Mouse (Mus musculus) 3T3-L1 (cell line): ENCODE measurements around the gene Ccdc159.

Experiments used
- DNase-seq: peaks from one replicate; pipeline ENCODE4 v3.0.0-alpha.2; 2015; ENCODE audit warnings: low read depth, low spot score

The Ccdc159 gene

DNA sequence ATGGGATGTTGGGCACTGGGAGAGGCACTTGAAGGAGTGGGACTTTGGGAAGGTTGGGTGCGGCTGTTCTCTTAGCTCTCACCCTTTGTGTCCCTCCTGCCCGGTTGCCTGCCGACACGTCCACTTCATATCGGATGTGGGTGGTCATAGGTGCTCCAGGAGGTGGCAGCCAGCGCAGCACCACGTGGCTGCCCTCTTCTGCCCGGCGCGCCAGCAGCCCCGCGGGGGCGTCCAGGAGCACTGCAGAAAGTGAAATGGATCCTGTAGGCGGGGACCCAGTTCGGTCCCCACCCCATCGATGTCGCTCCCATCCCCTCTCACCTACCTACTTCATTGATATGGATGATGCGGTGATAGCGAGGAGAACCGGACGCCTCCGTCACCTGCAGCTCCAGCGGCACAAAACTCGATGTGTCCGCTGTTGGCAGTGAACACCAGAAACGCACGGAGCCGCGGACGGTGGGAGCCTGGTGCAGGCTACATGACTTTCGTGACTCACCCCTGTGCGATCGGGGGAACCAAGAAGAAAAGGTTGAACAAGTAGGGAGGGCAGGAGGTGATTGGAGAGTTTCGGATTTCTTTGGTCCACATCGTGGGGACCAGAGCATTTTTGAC is 34.2 kb downstream of the Ccdc159 start:
- no peak for DNase-seq

DNA sequence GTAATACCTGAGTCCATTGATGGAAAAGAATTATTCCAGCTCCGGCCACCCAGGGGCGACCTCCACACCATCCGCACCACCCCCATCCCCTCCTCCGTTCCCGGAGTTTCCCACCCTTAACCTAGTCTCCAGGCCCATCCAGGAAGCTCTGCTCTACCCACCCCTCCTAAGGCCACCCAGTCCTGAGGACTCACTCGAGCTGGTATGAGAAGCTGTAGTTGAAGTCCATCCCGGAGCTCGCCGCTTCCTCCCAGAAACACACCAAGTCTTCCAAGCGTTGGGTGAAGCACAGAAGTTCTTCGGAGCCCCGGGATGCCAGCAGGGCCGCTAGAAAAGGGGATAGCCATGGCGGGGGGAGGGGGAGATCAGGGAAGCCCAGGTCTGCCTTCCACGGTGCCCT is 34.7 kb downstream of the Ccdc159 start:
- DNase-seq = no peak

DNA sequence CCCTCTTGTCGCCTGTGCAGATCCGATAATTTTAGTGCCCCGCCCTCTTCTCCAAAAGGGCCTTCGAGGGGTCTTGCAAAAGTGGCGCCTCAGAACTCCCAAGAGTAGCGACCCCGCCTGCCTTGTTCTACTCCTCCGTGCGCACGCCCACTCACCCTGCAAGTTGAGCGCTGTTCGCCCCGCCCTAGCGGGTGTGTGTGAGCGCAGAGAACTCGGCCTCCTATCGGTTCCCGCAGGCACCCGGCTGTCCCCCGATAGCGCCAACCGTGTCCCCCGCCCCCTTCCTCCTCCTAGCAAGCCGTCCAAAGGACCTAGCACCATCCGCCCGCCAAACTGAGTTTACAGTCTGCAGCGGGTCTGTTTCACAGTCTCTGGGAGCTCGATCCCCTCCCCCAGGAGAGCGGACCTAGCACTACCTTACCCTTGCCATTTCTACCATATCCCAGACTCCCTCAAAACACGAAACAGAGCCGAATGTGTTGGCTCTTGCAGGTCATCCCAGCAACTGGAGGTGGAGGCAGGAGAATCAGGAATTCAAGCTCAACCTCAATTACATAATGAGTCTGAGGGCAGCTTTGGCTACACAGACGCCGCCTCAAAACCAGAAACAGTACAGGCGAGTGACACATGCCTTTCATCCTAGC is 35.3 kb downstream of the Ccdc159 start:
- peak; percentile 55 for DNase-seq

DNA sequence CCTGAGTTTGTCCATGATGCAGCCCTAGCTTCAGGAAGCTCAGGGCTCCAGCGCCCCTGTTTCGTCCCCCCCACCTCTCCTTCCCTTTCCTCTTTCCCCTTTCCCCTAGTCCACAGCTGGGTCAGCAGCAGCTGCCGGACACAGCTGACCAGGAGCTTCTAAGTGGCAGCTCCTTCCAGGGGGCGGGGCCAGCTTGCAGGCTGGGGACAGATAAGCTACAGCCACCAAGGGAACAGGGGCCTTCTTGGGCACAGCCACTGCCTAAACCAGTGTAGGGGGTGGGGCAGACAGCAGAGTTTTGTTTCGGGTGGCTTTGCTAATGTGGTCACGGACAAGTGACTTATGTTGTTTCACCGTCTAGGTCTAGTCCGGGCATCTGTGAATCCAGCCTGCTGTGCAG is 36.1 kb downstream of the Ccdc159 start, which contains the start of gene Epor:
TSS of gene Epor (minus strand) at position 90 of the 400 bp plus-strand sequence.
- DNase-seq = no peak

GRCm38 (mm10) chr9:21968883-21969282 is 41.6 kb downstream of the Ccdc159 start:
- DNase-seq = no peak

- no peak for DNase-seq
Observed at GRCm38 (mm10) chr9:21969304-21969703, 42.0 kb downstream of the Ccdc159 start.

DNA sequence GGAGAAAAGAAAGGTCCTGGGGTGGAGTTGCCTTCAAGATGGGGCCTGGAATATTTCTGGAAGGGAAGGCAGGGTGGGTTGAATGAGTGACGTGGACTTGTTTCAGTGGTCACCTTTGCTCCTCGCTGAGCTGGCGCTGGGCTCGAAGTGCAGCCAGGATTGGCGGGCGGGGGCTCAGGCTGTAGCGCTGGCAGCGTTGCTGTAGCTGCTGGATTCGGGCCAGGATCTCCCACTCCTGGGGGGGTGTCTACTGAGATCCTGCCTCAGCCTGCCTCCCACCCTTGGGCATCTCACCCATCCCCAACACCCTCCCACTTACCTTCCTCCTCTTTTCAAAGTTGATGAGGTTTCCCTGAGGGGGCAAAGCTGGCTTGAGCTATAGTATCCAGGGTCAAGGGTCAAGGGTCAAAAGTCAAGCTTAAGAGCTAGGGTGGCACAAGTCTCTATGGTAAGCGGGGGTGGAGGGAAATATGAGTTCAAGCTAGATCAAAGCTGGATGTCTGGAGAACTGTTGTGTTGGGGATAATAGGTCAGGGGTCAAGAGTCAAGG is 49.4 kb downstream of the Ccdc159 start:
- no peak for DNase-seq

DNA sequence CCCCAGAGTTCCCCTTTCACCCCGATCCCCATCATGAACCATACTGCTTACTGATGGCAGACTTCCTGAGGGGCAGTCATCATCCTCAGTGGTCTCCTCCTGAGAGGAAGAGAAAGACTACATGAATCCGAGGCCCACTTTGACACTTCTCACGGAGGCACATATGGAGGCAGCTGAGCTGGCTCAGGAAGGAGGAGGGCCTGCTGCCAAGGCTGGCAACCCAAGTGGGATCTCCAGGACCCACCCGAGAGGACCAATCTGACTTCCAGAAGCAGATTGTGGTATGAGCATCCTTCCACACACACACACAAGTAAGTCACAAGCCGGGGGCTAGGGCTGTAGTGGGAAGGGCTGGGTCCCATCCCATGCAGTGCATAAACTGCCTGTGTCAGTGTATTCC is 50.1 kb downstream of the Ccdc159 start:
- no peak for DNase-seq

DNA sequence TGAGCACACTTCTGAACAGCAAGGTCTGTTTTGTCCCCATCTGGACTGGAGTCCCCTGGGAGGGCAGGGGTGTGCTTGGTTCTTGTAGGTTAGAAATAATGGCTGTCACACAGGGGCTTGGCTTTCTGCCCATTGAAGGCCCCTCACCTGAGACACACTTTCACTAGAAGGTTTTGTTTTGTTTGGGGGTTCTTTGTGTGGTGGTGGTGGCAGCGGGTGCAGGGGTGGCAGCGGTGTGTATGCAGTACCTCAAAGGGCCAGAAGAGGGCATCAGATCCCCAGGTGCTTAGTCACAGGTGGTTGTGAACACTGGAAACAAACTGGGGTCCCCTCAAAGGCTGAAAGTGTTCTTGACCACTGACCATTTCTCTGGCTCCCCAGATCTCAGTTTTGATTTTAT is 50.7 kb downstream of the Ccdc159 start:
- DNase-seq = peak; percentile 51

- no peak for DNase-seq
Observed at GRCm38 (mm10) chr9:21978398-21979128, 51.3 kb downstream of the Ccdc159 start.

GRCm38 (mm10) chr9:21983911-21984310 is 56.6 kb downstream of the Ccdc159 start:
- DNase-seq = no peak
